Mouse (Mus musculus) G1E (cell line): ENCODE measurements around the gene Rtp3.

Source experiments
- CTCF ChIP-seq: IDR thresholded peaks from 2 replicates; pipeline ENCODE4 v1.5.1; 2012; ENCODE audit warnings: low read depth, low read length, inconsistent platforms, mixed read lengths
- GATA1 ChIP-seq: IDR thresholded peaks from 2 replicates; pipeline ENCODE4 v1.6.1; 2012; ENCODE audit warnings: borderline replicate concordance, low read length, inconsistent platforms, mixed read lengths
- TAL1 ChIP-seq: conservative IDR thresholded peaks from 2 replicates; pipeline ENCODE4 v1.6.1; 2012; ENCODE audit warnings: low read depth, low read length, inconsistent platforms, mixed read lengths

DNA sequence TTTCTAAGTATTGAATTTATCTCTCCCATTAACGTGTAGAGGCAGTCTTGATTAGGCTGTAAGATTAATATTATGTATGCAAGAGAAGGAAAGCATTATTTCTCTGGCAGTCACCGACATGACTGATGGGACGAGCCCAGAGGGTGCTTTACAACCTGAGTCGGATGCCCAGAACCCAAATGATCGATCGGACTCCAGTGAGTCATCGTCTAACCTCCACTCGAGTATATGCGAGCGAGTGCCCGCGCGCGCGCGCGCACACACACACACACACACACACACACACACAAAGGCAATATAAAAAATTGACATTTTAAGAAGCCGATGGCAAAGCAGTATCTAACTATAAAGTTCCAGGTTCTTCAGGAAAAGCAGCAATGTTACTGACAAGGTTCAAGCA lies 45.0 kb downstream of the Rtp3 start:
- TF ChIP-seq CTCF (no peak), TAL1 (no peak), GATA1 (no peak)
